Mouse (Mus musculus) kidney, postnatal 10 days (tissue): Measurements from ENCODE around the gene Hjurp.
A peak's percentile ranks its signal among the peaks of the same experiment; 100 is the strongest.

ENCODE experiments used
- DNase-seq: peaks from one replicate; pipeline ENCODE4 v3.0.0; 2021; ENCODE audit warnings: mixed read lengths

Gene Hjurp

DNA sequence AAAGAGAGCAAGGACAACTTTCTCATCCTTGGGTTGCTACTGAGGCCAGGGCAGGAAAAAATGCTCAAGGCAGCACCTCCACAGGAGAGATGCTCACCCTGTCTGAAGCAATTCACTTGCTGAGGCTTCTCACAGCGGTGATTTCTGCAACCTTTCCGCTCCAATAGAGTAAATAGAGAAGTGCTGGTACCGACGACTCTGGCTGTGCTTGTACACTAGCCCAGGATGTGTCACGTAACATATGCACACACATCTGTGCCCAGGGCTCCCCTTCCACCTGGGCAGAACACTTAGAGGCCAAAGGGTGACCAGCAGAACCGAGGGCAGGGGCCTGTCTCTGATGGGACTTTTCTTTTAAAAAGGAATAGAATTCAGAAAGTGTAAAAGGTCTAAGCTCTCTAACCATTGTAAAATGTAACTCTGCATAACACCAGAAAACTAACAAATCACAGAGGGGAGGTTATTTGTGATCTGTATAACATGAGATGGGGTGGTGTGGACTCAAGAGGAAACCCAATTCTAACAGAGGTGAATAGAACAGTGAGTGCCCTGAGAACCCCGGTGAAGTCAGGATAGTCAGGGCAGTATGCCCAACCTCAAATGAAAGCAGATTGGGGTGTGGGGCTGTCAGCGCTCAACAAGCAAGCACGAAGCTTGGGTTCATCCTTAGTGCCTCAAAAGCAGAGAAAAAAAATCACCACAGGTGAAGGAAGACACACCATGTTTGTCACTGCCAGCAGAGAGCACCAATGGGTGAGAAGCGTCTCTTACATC is 16.6 kb downstream of the Hjurp start:
- no peak for DNase-seq

- peak; percentile 84 for DNase-seq
Observed at GRCm38 (mm10) chr1:88260114-88260513, 17.3 kb downstream of the Hjurp start.

DNA sequence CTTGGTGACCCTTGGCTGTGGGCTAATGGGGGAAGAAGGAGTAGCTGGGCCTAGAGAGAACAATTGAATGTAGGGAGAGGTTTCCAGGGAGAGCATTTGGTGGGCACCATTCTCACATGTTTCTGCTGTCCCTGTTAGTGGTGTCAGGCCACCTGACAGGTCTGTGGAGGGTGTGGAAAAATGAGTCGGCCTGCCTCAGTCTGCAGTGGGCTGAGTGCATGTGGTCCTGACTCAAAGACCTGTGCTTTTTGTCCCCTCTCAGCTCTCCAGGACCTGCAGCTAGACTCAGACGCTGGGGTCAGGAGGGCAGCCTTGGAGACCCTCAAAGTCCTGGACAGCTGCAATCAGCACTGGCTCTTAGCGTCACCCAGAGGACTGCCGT is 17.8 kb downstream of the Hjurp start:
- peak; percentile 49 for DNase-seq

GRCm38 (mm10) chr1:88258881-88259642 is 18.4 kb downstream of the Hjurp start:
- DNase-seq: peak; percentile 62

GRCm38 (mm10) chr1:88258361-88258760 is 19.1 kb downstream of the Hjurp start:
- peak; percentile 32 for DNase-seq

DNA sequence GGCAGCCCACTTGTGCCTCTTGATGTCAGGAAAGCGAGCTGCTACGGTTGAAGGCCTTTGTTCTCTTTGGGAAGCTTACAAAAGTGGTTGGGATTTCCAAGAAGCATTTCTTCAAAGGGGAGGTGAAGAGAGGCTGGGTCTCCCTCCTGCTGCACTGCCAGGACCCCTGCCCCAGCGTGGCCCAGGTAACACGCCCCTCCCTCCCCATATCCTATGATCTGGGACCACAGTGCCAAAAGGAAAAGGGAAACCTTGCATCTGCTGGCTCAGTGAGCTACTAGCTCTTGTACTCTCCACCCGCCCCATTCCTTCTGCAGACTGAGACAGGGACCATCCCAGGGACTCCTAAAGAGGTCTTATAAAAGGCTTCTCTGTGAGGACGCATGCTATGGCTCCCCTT is 19.8 kb downstream of the Hjurp start:
- no peak for DNase-seq

DNA sequence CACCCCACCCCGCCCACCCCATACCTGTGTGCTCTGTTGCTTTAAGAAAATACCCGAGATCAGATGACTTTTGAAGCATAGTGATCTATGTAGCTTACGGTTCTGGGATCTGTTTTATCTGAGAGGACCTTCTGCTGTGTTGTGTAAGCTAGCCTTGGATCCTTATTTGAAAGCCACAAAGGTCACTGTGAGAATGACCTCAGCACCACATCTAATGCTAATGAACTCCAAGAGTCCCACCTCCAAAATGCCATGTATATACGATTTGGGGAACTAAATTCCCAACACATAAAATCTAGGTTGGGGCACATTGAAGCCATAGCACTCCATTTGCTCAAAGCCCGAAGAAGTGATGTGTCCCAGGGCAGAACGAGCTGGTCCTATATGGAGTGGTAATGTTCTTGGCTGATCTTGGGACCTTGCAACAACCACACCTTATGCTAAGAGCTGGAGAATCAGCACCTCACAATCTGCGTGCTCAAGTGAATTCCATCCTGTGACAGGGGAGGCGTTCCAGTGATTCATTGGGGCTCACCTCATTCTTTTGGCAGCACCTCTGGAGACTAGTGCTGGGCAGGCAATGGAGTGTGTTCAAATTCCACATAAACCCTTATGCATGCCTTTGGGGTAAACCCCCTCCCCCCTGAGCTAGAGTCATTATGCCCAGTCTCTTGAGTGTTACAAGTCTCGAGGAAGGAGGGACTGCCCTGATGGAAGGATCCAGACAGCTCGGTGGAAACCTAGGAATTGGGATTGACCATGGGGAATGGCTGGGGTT is 20.4 kb downstream of the Hjurp start:
- DNase-seq: no peak

DNA sequence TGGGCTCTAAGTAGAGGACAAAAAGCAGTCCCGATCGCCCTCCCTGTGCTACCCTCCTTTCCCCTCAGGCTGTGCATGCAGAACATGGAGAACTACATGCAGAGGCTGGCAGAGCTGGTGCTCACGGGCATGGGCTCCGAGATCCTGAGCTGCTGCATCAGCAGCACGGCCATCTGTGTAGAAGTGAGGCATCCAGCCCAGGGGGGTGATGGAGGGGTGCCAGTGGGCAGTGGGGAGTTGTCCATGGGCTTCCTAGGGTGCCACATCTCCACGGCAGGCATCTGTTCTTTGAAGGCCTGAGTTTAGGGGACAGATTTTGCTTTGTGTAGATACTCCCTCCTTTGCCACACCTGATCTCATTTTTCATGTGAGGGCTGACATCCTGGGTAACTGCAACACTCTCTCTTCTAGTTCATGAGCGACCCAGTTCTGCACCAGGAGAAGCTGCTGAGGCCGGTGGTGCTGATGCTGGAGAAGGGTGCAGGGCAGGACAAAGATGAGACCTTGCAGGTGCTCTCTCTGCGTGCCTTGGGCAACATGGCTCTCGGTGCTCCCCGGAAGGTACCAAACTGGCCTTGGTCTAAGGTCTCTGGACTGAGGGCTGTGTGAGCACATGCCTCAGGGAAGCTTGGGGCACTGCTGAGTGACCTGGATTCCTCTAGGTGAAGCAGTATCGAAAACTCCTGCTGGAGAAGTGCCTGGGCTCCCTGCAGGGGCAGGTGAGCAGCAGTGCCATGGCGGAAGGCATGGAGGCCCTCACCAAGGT is 21.3 kb downstream of the Hjurp start:
- DNase-seq: peak; percentile 42

GRCm38 (mm10) chr1:88255466-88255857 is 22.0 kb downstream of the Hjurp start:
- no peak for DNase-seq

GRCm38 (mm10) chr1:88254793-88255465 is 22.5 kb downstream of the Hjurp start:
- peak; percentile 49 for DNase-seq

- DNase-seq: peak; percentile 38
Observed at GRCm38 (mm10) chr1:88253540-88253939, 23.9 kb downstream of the Hjurp start.

DNA sequence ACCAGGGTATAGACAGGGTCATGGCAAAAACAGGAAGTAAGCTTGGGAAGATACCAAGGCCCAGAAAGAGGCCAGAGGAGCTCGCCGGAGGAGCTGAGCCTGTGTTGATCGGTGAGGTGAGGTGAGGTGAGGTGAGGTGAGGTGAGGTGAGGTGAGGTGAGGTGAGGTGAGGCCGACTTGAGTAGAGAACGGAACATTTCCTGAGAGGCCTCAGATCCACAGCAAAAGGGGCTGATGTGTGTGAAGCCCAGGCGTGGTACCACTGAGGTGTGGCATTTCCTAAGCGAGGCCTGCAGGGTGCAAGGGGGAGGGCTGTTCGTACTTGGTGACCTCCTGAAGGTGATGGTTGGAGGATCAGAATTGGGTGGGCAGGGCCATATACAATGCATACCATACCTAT is 24.3 kb downstream of the Hjurp start:
- no peak for DNase-seq

DNA sequence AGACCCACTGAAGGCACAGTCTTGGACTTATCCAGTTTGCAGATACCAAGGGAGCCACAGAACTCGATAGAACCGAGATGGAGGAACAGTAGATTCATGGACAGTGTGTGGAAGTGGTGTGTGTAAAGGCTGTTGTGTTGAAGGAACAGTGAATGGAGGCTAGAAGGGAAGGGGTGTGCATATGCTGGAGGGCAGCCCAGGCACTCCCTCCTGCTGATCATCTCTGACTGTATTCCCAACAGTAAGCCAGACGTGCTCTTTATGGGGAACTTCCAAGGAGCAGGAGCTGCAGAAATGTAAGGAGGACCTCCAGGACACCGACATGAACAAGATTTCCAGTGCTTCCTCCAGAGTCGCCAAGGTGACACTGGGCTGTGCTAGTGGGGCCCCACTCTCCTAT is 27.4 kb downstream of the Hjurp start:
- DNase-seq: no peak

DNA sequence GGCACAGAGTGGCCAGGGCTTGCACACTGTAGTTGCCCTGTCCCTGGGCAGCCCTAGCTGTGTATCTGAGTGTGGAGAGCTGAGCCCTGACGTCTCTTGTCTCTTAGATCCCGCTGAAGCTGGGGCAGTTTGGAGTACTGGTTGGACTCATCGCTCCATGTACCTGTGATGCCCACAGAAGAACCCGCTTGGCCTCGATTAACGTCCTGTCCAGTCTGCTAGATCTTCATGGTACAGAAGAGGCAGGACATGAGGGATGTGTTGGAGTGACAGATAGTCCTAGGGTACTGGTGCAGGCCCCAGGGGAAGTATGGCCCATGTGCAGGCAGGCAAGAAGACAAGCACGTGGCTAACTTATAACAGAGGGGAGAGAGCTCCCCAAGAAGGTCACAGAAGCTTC is 27.8 kb downstream of the Hjurp start:
- no peak for DNase-seq

DNA sequence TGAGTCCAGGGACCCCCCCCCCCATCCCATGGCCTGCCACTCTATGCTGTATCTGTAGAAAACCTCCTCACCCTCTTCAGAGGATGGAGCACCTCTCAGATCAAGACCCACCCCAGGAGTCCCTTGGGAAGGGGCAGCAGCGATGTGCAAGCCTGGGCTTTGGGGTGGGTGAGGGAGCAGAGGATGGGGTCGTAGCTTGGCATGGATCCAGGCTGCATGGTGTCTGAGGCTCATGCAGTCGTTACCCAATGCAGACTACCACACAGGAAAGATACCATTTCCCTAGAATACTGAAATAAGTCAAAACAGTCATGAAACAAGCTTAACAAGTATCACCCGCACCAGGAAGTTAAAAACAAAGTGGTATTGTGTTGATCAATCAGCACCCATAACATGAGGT is 28.8 kb downstream of the Hjurp start:
- peak; percentile 38 for DNase-seq

GRCm38 (mm10) chr1:88247660-88248059 is 29.8 kb downstream of the Hjurp start:
- no peak for DNase-seq

GRCm38 (mm10) chr1:88246386-88246785 is 31.0 kb downstream of the Hjurp start:
- DNase-seq: no peak

DNA sequence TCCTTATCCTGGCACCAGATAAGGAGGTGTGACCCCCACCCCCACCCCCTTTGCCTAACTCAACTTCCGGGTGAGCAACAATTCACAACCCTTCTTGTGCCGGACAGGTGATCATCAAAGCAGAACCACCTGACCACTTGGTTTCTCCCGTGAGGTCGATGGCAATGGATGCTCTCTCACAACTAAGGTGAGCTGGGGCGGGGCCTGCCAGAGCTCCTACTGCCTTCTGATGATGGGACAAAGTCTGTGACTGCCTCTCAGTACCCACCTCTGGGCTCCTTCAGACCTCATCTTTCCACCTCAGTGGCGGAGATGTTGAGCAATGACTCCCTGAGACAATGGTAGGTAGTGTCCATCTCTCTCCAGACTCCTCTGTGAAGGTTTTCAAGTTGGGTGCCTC is 31.6 kb downstream of the Hjurp start:
- DNase-seq: no peak

- DNase-seq: no peak
Observed at GRCm38 (mm10) chr1:88243861-88244260, 33.6 kb downstream of the Hjurp start.

- DNase-seq: no peak
Observed at GRCm38 (mm10) chr1:88240579-88240978, 36.9 kb downstream of the Hjurp start.

- DNase-seq: no peak
Observed at GRCm38 (mm10) chr1:88240072-88240471, 37.4 kb downstream of the Hjurp start.

- DNase-seq: no peak
Observed at GRCm38 (mm10) chr1:88238771-88239170, 38.7 kb downstream of the Hjurp start.
